Mouse (Mus musculus) embryonic fibroblast, embryonic 13.5 days (primary cell): ENCODE data around the gene Bahcc1.

ENCODE experiments used
- CTCF ChIP-seq: IDR thresholded peaks from 2 replicates; pipeline ENCODE4 v1.5.1; 2011; ENCODE audit warnings: mild to moderate bottlenecking, control low read depth, low read length, moderate library complexity, borderline replicate concordance; ENCODE audit not compliant: insufficient read depth
- POLR2A ChIP-seq: IDR thresholded peaks from 2 replicates; pipeline ENCODE4 v1.6.1; 2011; ENCODE audit warnings: low read depth, mild to moderate bottlenecking, control low read depth, low read length, moderate library complexity

DNA sequence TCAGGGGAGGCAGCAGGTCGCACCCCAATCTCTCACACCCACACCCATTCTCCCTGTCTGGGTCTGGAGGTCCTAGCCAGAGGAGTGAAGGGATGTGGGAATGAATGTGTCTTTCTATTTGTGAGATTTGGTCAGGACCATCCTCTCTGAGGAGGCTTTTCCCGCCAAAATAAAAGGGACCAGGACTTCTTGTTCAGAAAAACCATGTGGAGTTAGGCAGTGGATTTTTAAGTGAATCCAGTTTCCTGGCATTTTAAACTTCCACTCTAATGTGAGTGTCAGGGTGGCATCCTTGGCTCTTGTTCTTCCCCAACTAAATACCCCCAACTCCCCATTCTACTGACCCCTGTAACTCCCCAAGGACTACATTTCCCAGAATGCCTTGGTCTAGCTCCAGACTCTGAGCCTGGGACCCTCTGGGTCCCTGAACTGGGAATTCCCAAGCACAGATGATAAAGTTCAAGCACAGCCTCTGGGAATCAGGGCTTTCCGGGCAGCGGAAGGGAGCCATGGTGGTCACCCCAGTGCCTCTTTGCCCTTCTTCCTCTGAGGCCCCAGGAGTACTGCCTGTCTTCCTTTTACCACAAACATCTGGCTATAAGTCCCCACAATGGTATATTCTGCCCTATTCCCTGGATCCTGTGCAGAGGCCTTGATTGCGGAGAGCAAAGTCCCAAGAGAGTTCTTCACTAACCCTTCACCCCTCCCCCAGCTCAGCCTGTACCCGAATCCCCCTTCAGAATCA, 9.4 kb downstream of the Bahcc1 start:
- TF ChIP-seq POLR2A, result no peak
- no peak for TF ChIP-seq CTCF
